Mouse (Mus musculus): ENCODE measurements around the gene Mto1. TPM values are rescaled to one million over a fixed set of nuclear protein-coding genes. Genes with fewer than 3 reads are reported as not detected.

Mto1 gene
- polyA plus RNA-seq (2017; shearing (Covaris generic)): 9.6 TPM

GRCm38 (mm10) chr9:78447973-78448873 lies at the start of gene Mto1, which contains the start of gene Gm17324:
TSS of gene Mto1 (plus strand) at chr9:78448208.
TSS of gene Gm17324 (minus strand) at chr9:78448786.

DNA sequence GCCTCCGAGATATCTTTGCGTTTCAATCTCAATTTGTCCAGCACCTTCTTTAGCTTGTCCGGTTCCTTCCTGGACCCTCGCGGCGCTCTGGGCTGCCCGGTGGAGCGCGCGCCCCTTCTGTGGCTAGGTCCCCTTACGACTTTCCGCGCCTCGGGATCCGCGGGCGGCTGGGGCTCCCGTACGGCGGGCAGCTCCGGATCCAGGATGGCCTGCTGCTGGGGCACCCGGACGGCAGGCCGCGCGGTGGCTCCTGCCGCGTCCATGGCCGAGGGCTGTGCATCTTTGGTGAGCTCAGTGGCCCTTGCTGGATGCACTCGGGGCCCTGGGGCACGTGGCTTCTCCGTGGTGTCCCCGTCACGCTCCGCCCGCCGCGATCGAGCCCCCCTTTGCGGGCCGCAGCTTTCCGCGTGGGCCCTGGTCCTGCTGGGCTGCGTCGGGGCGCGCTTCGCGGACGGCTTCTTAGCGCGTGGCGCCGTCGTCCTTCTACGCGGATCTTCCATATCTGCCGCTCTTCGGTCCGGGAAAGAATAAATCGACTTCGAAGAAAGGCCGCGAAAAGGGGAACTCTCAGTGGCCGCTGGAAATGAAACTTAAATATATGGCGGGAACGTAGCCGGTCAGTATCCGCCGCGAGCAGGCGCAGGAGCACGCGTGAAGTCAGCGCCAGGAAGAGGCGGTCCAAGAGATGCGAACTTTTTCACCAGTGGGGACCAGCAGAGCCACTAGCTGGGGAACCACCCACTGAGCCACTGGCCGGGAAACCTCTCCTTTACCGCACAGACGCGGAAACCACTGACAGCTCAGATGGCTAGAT lies 5.2 kb upstream of the Mto1 start, which contains the start of gene Cgas:
TSS of gene Cgas (minus strand) at position 659 of the 814 bp plus-strand sequence.

GRCm38 (mm10) chr9:78488890-78489420 lies 40.9 kb downstream of the Mto1 start, which contains the start of gene Eef1a1:
TSS of gene Eef1a1 (minus strand) at chr9:78489151.

Other genes with a start within 250 kb of the Mto1 start
- not detected for gene Gsta1, start 217.6 kb upstream of the Mto1 start, polyA plus RNA-seq (2017; shearing (Covaris generic))
- not detected for gene Gm3776, start 191.1 kb upstream of the Mto1 start, polyA plus RNA-seq (2017; shearing (Covaris generic))
- not detected for gene Gm10639, start 158.3 kb upstream of the Mto1 start, polyA plus RNA-seq (2017; shearing (Covaris generic))
- not detected for gene Omt2a, start 133.4 kb upstream of the Mto1 start, polyA plus RNA-seq (2017; shearing (Covaris generic))
- not detected for gene Omt2b, start 120.6 kb upstream of the Mto1 start, polyA plus RNA-seq (2017; shearing (Covaris generic))
- not detected for gene Gsta2, start 92.4 kb upstream of the Mto1 start, polyA plus RNA-seq (2017; shearing (Covaris generic))
- gene Dppa5a, start 80.0 kb upstream of the Mto1 start, polyA plus RNA-seq (2017; shearing (Covaris generic)): not detected
- not detected for gene Ooep, start 69.5 kb upstream of the Mto1 start, polyA plus RNA-seq (2017; shearing (Covaris generic))
- 2.8 TPM for gene Ddx43, start 52.4 kb upstream of the Mto1 start, polyA plus RNA-seq (2017; shearing (Covaris generic))
- gene Cgas, start 5.0 kb upstream of the Mto1 start, polyA plus RNA-seq (2017; shearing (Covaris generic)): 1.3 TPM
- gene Gm17324, start 578 bp downstream of the Mto1 start, polyA plus RNA-seq (2017; shearing (Covaris generic)): not detected
- gene Eef1a1, start 40.9 kb downstream of the Mto1 start, polyA plus RNA-seq (2017; shearing (Covaris generic)): 5,755 TPM
- 16.7 TPM for gene Slc17a5, start 139.8 kb downstream of the Mto1 start, polyA plus RNA-seq (2017; shearing (Covaris generic))
- 0.42 TPM for gene Cd109, start 167.3 kb downstream of the Mto1 start, polyA plus RNA-seq (2017; shearing (Covaris generic))

All from CD4-positive, CD25-positive, alpha-beta regulatory T cell, adult 9 weeks (primary cell).